Mouse (Mus musculus): ENCODE data around the gene Appbp2. TPM values are rescaled to one million over a fixed set of nuclear protein-coding genes. Genes with fewer than 3 reads are reported as not detected.

Appbp2 gene
- total RNA-seq, 2 experiments from 2014 or later: 54.0 to 58.8 TPM

GRCm38 (mm10) chr11:85233676-85234210 lies 1.2 kb downstream of the Appbp2 start:
- no peak for DNase-seq (ENCODE audit: low spot score in 2 of 2)

- no peak for DNase-seq (ENCODE audit: low spot score in 2 of 2)
Observed at GRCm38 (mm10) chr11:85223248-85223647, 11.7 kb downstream of the Appbp2 start.

- DNase-seq (ENCODE audit: low spot score in 2 of 2): no peak
Observed at GRCm38 (mm10) chr11:85222561-85222960, 12.4 kb downstream of the Appbp2 start.

GRCm38 (mm10) chr11:85219014-85219413 lies 15.9 kb downstream of the Appbp2 start:
- DNase-seq (ENCODE audit: low spot score in 2 of 2): no peak

- no peak for DNase-seq (ENCODE audit: low spot score in 2 of 2)
Observed at GRCm38 (mm10) chr11:85214679-85215078, 20.3 kb downstream of the Appbp2 start.

GRCm38 (mm10) chr11:85213215-85213614 lies 21.7 kb downstream of the Appbp2 start:
- DNase-seq (ENCODE audit: low spot score in 2 of 2): no peak

GRCm38 (mm10) chr11:85211151-85211550 lies 23.8 kb downstream of the Appbp2 start:
- DNase-seq (ENCODE audit: low spot score in 2 of 2): no peak

- no peak for DNase-seq (ENCODE audit: low spot score in 2 of 2)
Observed at GRCm38 (mm10) chr11:85206231-85206630, 28.7 kb downstream of the Appbp2 start.

GRCm38 (mm10) chr11:85198906-85199305 lies 36.0 kb downstream of the Appbp2 start:
- no peak for DNase-seq (ENCODE audit: low spot score in 2 of 2)

- DNase-seq (ENCODE audit: low spot score in 2 of 2): no peak
Observed at GRCm38 (mm10) chr11:85196046-85196445, 38.9 kb downstream of the Appbp2 start.

GRCm38 (mm10) chr11:85194206-85194605 lies 40.7 kb downstream of the Appbp2 start:
- no peak for DNase-seq (ENCODE audit: low spot score in 2 of 2)

GRCm38 (mm10) chr11:85190741-85191140 lies 44.2 kb downstream of the Appbp2 start:
- DNase-seq (ENCODE audit: low spot score in 2 of 2): no peak

GRCm38 (mm10) chr11:85189110-85189509 lies 45.8 kb downstream of the Appbp2 start:
- DNase-seq (ENCODE audit: low spot score in 2 of 2): no peak

- DNase-seq (ENCODE audit: low spot score in 2 of 2): no peak
Observed at GRCm38 (mm10) chr11:85184839-85185238, 50.1 kb downstream of the Appbp2 start.

GRCm38 (mm10) chr11:85184082-85184481 lies 50.8 kb downstream of the Appbp2 start:
- DNase-seq (ENCODE audit: low spot score in 2 of 2): no peak

GRCm38 (mm10) chr11:85183284-85183779 lies 51.6 kb downstream of the Appbp2 start:
- no peak for DNase-seq (ENCODE audit: low spot score in 2 of 2)

GRCm38 (mm10) chr11:85182617-85183283 lies 52.2 kb downstream of the Appbp2 start:
- peak; percentile 81 to 85 for DNase-seq (ENCODE audit: low spot score in 2 of 2)

- DNase-seq (ENCODE audit: low spot score in 2 of 2): no peak
Observed at GRCm38 (mm10) chr11:85178413-85178812, 56.5 kb downstream of the Appbp2 start.

GRCm38 (mm10) chr11:85177761-85178160 lies 57.2 kb downstream of the Appbp2 start:
- DNase-seq (ENCODE audit: low spot score in 2 of 2): no peak

- no peak for DNase-seq (ENCODE audit: low spot score in 2 of 2)
Observed at GRCm38 (mm10) chr11:85175941-85176340, 59.0 kb downstream of the Appbp2 start.

GRCm38 (mm10) chr11:85170833-85171232 lies 64.1 kb downstream of the Appbp2 start:
- DNase-seq (ENCODE audit: low spot score in 2 of 2): no peak

- DNase-seq (ENCODE audit: low spot score in 2 of 2): peak; percentile 80 to 89
Observed at GRCm38 (mm10) chr11:85170058-85170740, 64.7 kb downstream of the Appbp2 start, which contains the start of gene 1700125H20Rik. Gene 1700125H20Rik (plus strand): TSS chr11:85170404.
